In genomic region chr9:102493044-102493443, GRCm38 (mm10) we compare ENCODE assay signal across 10 mouse cellular contexts. TPM values are rescaled to one million over a fixed set of nuclear protein-coding genes. Genes with fewer than 3 reads are reported as not detected.
DNase-seq lines count a peak whose midpoint lies in the region; ATAC-seq and TF ChIP-seq lines count a peak whose summit lies in the region.
"Had no signal": no experiment of that assay in that cellular context is flagged by ENCODE, and none has a peak within 500 bp of the region (broad histone marks: within the 10 kb centered on the region; RNA-seq: fewer than 3 reads in every experiment).

No protein-coding gene starts in this region.

- no peak overlapping the region for H3K4me2 ChIP-seq in forebrain, embryonic 14.5 days (ENCODE audit: low read length)
- no peak overlapping the region for H3K4me2 ChIP-seq in lung, postnatal 0 days (replicated peaks; ENCODE audit: low read depth, low read length)

- no peak overlapping the region for H3K9ac ChIP-seq in forebrain, embryonic 14.5 days (ENCODE audit: low read length)
- H3K9ac ChIP-seq in lung, postnatal 0 days (replicated peaks; ENCODE audit: low read depth): no peak overlapping the region

- no peaks in the 10 kb centered on the region for H3K9me3 ChIP-seq in forebrain, embryonic 14.5 days (replicated peaks; ENCODE audit: control insufficient read depth, low read length)
- no peaks in the 10 kb centered on the region for H3K9me3 ChIP-seq in lung, postnatal 0 days (ENCODE audit: low read length)

- 47% methylated on average over 4 of the region's 4 CpGs for WGBS in forebrain, embryonic 14.5 days
- WGBS in lung, postnatal 0 days: 25% methylated on average over 4 of the region's 4 CpGs

- H3K36me3 ChIP-seq in forebrain, embryonic 14.5 days (ENCODE audit: control insufficient read depth, insufficient read depth, low read length): no peaks in the 10 kb centered on the region
- no peaks in the 10 kb centered on the region for H3K36me3 ChIP-seq in lung, postnatal 0 days (ENCODE audit: insufficient read depth, low read length)

- intact Hi-C loops in gastrocnemius, adult 2 months (cut with DNase I): no loop called here

- peak overlapping the region; percentile 91 for H3K27ac ChIP-seq in gastrocnemius, adult 2 months
- no peak overlapping the region for H3K27ac ChIP-seq in forebrain, embryonic 14.5 days (ENCODE audit: low read depth, low read length)
- no peak overlapping the region for H3K27ac ChIP-seq in lung, postnatal 0 days (ENCODE audit: low read length)

- no peaks in the 10 kb centered on the region for H3K4me1 ChIP-seq in forebrain, embryonic 14.5 days (ENCODE audit: control insufficient read depth, insufficient read depth, low read length)
- no peaks in the 10 kb centered on the region for H3K4me1 ChIP-seq in lung, postnatal 0 days (ENCODE audit: insufficient read depth, low read depth, low read length)

- H3K27me3 ChIP-seq in forebrain, embryonic 14.5 days (replicated peaks; ENCODE audit: control insufficient read depth, insufficient read depth, low read length): no peaks in the 10 kb centered on the region
- no peaks in the 10 kb centered on the region for H3K27me3 ChIP-seq in lung, postnatal 0 days (replicated peaks; ENCODE audit: insufficient read depth, low read length)

- TF ChIP-seq EP300 in lung, postnatal 0 days (IDR thresholded peaks at IDR 0.05): no peak

- ATAC-seq in forebrain, embryonic 14.5 days: peak; percentile 63; the same call in 1 of the 2 replicates
- ATAC-seq in lung, postnatal 0 days: peak; percentile 49

- DNase-seq in gastrocnemius, adult 2 months: peak; percentile 87
- no peak for DNase-seq in gastrocnemius, postnatal 4 days (ENCODE audit: low spot score in 2 of 2)
- peak; percentile 65 for DNase-seq in adrenal gland, postnatal 14 days
- peak; percentile 46 for DNase-seq in forebrain, embryonic 14.5 days (ENCODE audit: low spot score)
- DNase-seq in lung, postnatal 0 days (ENCODE audit: low spot score): no peak
- no peak for DNase-seq in spleen, postnatal 10 days (ENCODE audit: low spot score in 2 of 2)
- DNase-seq in kidney, adult 18-20 months: no peak
- no peak for DNase-seq in thymus, postnatal 14 days

- TF ChIP-seq CTCF in gastrocnemius, adult 2 months (IDR thresholded peaks at IDR 0.05): no peak
- no peak for TF ChIP-seq CTCF in lung, postnatal 0 days (IDR thresholded peaks at IDR 0.05)

- no peak overlapping the region for H3K4me3 ChIP-seq in gastrocnemius, adult 2 months
- H3K4me3 ChIP-seq in forebrain, embryonic 14.5 days (ENCODE audit: low read depth, low read length): no peak overlapping the region
- H3K4me3 ChIP-seq in lung, postnatal 0 days (ENCODE audit: low read depth, low read length): no peak overlapping the region

RNA-seq across cellular contexts. Expression of gene Ky, which starts 12.5 kb away (rescaled TPM):
- 100 to 1,000 TPM in 1 of 2 experiments, 10 to 100 TPM in 1; 97.3 to 101 TPM for total RNA-seq in gastrocnemius, adult 2 months (2021)
- 100 to 1,000 TPM; 109 to 122 TPM for total RNA-seq in gastrocnemius, postnatal 4 days (2021)
- total RNA-seq in adrenal gland, postnatal 14 days (2021): 0.44 and 0.71 TPM in 2 replicates
- 0.30 and 0.31 TPM in 2 replicates for polyA plus RNA-seq in forebrain, embryonic 14.5 days (2014; fragmentation: Nextera tagmentation; extraction: Ambion mirVana)
- polyA plus RNA-seq in lung, postnatal 0 days (2015; fragmentation: Nextera tagmentation; extraction: Ambion mirVana): 0.02 and 0.20 TPM in 2 replicates
- total RNA-seq: CH12.LX had no signal
- polyA plus RNA-seq: kidney, embryonic 14.5 days had no signal

Comparison
In these comparisons a context has a peak if more than half of its experiments do, and no peak if none do; other contexts are left out.
1. DNase-seq: peak in gastrocnemius, adult 2 months (single experiment), adrenal gland, postnatal 14 days (single experiment) and forebrain, embryonic 14.5 days (single experiment); none in gastrocnemius, postnatal 4 days (0 of 2), lung, postnatal 0 days (single experiment), spleen, postnatal 10 days (0 of 2), kidney, adult 18-20 months (single experiment) and thymus, postnatal 14 days (single experiment).
2. RNA of gene Ky, which starts 12.5 kb away (total RNA-seq): 109 to 122 TPM in gastrocnemius, postnatal 4 days and 97.3 to 101 TPM in gastrocnemius, adult 2 months; 0.44 to 0.71 TPM in adrenal gland, postnatal 14 days; every median in the first group is over 10 times any median in the second.